Mouse (Mus musculus): ENCODE data around the gene Cd5. TPM values are rescaled to one million over a fixed set of nuclear protein-coding genes. Genes with fewer than 3 reads are reported as not detected.

The Cd5 gene
- polyA plus RNA-seq, 1 experiment = not detected

GRCm38 (mm10) chr19:10703470-10703869 lies 35.3 kb downstream of the Cd5 start:
- TF ChIP-seq GATA1 (IDR thresholded peaks at IDR 0.05; ENCODE audit: low read length) (no peak), TAL1 (IDR thresholded peaks at IDR 0.05; ENCODE audit: low read length) (no peak)
- H3K4me1 ChIP-seq (ENCODE audit: control insufficient read depth) = peaks cover 53% of the 10 kb centered on the region
- H3K36me3 ChIP-seq (ENCODE audit: control insufficient read depth) = peaks cover 33% of the 10 kb centered on the region
- H3K9me3 ChIP-seq (ENCODE audit: control insufficient read depth, low read length) = no peaks in the 10 kb centered on the region
- H3K4me3 ChIP-seq (replicated peaks) = no peak overlapping the region
- no peaks in the 10 kb centered on the region for H3K27me3 ChIP-seq (ENCODE audit: control insufficient read depth)

DNA sequence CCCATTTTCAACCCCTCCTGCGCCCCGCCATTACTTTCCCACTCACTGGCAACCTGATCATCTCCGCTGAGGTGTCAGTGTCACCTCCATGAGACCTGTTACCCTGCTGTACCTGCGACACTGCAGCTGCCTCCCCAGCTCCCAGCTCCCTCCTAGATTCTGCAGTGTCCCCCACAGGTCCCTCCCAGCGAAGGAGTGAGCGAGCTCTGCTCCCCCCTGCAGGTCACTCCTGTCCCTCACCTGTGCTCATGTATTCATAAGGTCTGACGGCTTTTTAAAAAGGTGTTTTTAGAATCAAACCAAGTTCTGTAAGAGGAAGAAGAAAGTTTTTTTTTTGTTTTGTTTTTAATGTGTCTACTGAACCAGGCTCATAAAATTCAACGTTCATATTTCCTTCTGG lies 36.7 kb downstream of the Cd5 start:
- TF ChIP-seq TAL1 (IDR thresholded peaks at IDR 0.05; ENCODE audit: low read length) (no peak), GATA1 (IDR thresholded peaks at IDR 0.05; ENCODE audit: low read length) (no peak)
- Histone ChIP-seq H3K27me3 (ENCODE audit: control insufficient read depth) (no peaks in the 10 kb centered on the region), H3K36me3 (ENCODE audit: control insufficient read depth) (peaks cover 21% of the 10 kb centered on the region), H3K4me3 (replicated peaks) (no peak overlapping the region), H3K9me3 (ENCODE audit: control insufficient read depth, low read length) (no peaks in the 10 kb centered on the region), H3K4me1 (ENCODE audit: control insufficient read depth) (peaks cover 65% of the 10 kb centered on the region)

DNA sequence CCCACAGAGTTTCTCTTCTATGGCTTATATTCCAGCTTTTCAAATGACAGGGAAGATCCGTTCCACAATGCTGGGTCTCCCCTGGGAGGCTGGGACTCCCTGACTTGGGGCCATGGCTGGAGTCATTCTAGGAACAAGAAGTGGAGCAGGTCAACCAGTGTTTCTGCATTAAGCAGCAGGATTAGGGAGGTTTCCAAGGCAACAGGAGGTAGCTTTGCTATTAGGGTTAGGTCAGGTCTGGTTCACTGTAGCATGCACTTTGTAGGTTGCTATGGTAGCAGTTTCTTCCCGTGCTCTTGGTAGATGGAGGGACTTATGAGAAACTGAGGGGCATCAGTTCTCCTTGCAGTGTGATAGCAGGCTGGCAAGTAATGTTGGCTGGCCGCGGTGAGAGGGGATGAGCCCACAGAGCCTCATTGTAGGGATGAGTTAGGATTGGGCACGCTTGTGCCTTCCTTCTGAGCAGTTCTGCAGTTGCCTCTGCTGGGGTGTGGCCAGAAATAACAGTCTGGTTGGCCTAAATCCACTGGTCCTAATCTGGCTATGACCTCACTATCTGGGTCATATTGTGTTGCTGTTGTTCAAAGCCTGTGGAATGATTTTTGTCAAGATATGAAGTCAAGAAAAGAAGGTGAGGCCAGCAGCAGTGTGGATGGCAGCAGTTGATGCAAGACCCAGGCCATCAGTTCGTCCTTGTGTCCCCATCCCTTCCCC lies 37.6 kb downstream of the Cd5 start:
- no peaks in the 10 kb centered on the region for H3K27me3 ChIP-seq (ENCODE audit: control insufficient read depth)
- no peak overlapping the region for H3K4me3 ChIP-seq (replicated peaks)
- H3K36me3 ChIP-seq (ENCODE audit: control insufficient read depth) = peaks cover 15% of the 10 kb centered on the region
- H3K9me3 ChIP-seq (ENCODE audit: control insufficient read depth, low read length) = no peaks in the 10 kb centered on the region
- TF ChIP-seq GATA1 (IDR thresholded peaks at IDR 0.05; ENCODE audit: low read length) (no peak), TAL1 (IDR thresholded peaks at IDR 0.05; ENCODE audit: low read length) (no peak)
- peaks cover 67% of the 10 kb centered on the region for H3K4me1 ChIP-seq (ENCODE audit: control insufficient read depth)

- Histone ChIP-seq H3K27me3 (ENCODE audit: control insufficient read depth) (no peaks in the 10 kb centered on the region), H3K4me1 (ENCODE audit: control insufficient read depth) (peaks cover 66% of the 10 kb centered on the region), H3K4me3 (replicated peaks) (no peak overlapping the region), H3K36me3 (ENCODE audit: control insufficient read depth) (peaks cover 10% of the 10 kb centered on the region), H3K9me3 (ENCODE audit: control insufficient read depth, low read length) (no peaks in the 10 kb centered on the region)
- TF ChIP-seq GATA1 (IDR thresholded peaks at IDR 0.05; ENCODE audit: low read length) (no peak), TAL1 (IDR thresholded peaks at IDR 0.05; ENCODE audit: low read length) (no peak)
Observed at GRCm38 (mm10) chr19:10699851-10700250, 39.0 kb downstream of the Cd5 start.

- Histone ChIP-seq H3K36me3 (ENCODE audit: control insufficient read depth) (peaks cover 18% of the 10 kb centered on the region), H3K4me1 (ENCODE audit: control insufficient read depth) (peaks cover 65% of the 10 kb centered on the region)
Observed at GRCm38 (mm10) chr19:10698131-10698991, 40.4 kb downstream of the Cd5 start.

GRCm38 (mm10) chr19:10695801-10696200 lies 43.0 kb downstream of the Cd5 start:
- H3K4me1 ChIP-seq (ENCODE audit: control insufficient read depth) = peaks cover 63% of the 10 kb centered on the region
- no peaks in the 10 kb centered on the region for H3K9me3 ChIP-seq (ENCODE audit: control insufficient read depth, low read length)

More at GRCm38 (mm10) chr19:10698131-10698991, 40.4 kb downstream of the Cd5 start:
- Histone ChIP-seq H3K27me3 (ENCODE audit: control insufficient read depth) (no peaks in the 10 kb centered on the region), H3K4me3 (replicated peaks) (no peak overlapping the region), H3K9me3 (ENCODE audit: control insufficient read depth, low read length) (no peaks in the 10 kb centered on the region)
- TF ChIP-seq TAL1 (IDR thresholded peaks at IDR 0.05; ENCODE audit: low read length) (no peak), GATA1 (IDR thresholded peaks at IDR 0.05; ENCODE audit: low read length) (no peak)

GRCm38 (mm10) chr19:10693926-10694682 lies 44.7 kb downstream of the Cd5 start:
- no peaks in the 10 kb centered on the region for H3K9me3 ChIP-seq (ENCODE audit: control insufficient read depth, low read length)
- peaks cover 64% of the 10 kb centered on the region for H3K4me1 ChIP-seq (ENCODE audit: control insufficient read depth)
- H3K36me3 ChIP-seq (ENCODE audit: control insufficient read depth) = peaks cover 29% of the 10 kb centered on the region
- no peak overlapping the region for H3K4me3 ChIP-seq (replicated peaks)
- no peaks in the 10 kb centered on the region for H3K27me3 ChIP-seq (ENCODE audit: control insufficient read depth)
- TF ChIP-seq TAL1 (IDR thresholded peaks at IDR 0.05; ENCODE audit: low read length) (no peak), GATA1 (IDR thresholded peaks at IDR 0.05; ENCODE audit: low read length) (no peak)

More at GRCm38 (mm10) chr19:10695801-10696200, 43.0 kb downstream of the Cd5 start:
- TF ChIP-seq GATA1 (IDR thresholded peaks at IDR 0.05; ENCODE audit: low read length) (no peak), TAL1 (IDR thresholded peaks at IDR 0.05; ENCODE audit: low read length) (no peak)
- Histone ChIP-seq H3K4me3 (replicated peaks) (no peak overlapping the region), H3K27me3 (ENCODE audit: control insufficient read depth) (no peaks in the 10 kb centered on the region), H3K36me3 (ENCODE audit: control insufficient read depth) (peaks cover 29% of the 10 kb centered on the region)

GRCm38 (mm10) chr19:10692361-10692760 lies 46.4 kb downstream of the Cd5 start:
- peaks cover 59% of the 10 kb centered on the region for H3K4me1 ChIP-seq (ENCODE audit: control insufficient read depth)
- H3K36me3 ChIP-seq (ENCODE audit: control insufficient read depth) = peaks cover 29% of the 10 kb centered on the region
- H3K9me3 ChIP-seq (ENCODE audit: control insufficient read depth, low read length) = no peaks in the 10 kb centered on the region
- no peak for TF ChIP-seq TAL1 (IDR thresholded peaks at IDR 0.05; ENCODE audit: low read length)
- no peak for TF ChIP-seq GATA1 (IDR thresholded peaks at IDR 0.05; ENCODE audit: low read length)
- H3K27me3 ChIP-seq (ENCODE audit: control insufficient read depth) = no peaks in the 10 kb centered on the region
- H3K4me3 ChIP-seq (replicated peaks) = peak overlapping the region; percentile 25

Measured in erythroblast, embryonic 14.5 days (primary cell).